Mouse (Mus musculus) retina, adult 2 months (tissue): ENCODE measurements at regions not wholly inside any gene's neighbourhood (a gene's known extent, or its start where the extent isn't known, plus 50 kb on each side); places are given as distances from the start of the nearest gene placed in this dataset.

ENCODE experiments used
- DNase-seq: peaks from one replicate; pipeline ENCODE4 v3.0.0-alpha.2; 2012; ENCODE audit warnings: low read depth, low spot score

GRCm38 (mm10) chr9:46538616-46539015 is 218.8 kb upstream of the 4931429L15Rik start:
- no peak for DNase-seq

- no peak for DNase-seq
These were observed 196.8 kb upstream of the 4931429L15Rik start for GRCm38 (mm10) chr9:46516401-46517130.

GRCm38 (mm10) chr9:46512276-46513051 is 192.7 kb upstream of the 4931429L15Rik start:
- no peak for DNase-seq

GRCm38 (mm10) chr9:46511307-46511706 is 191.5 kb upstream of the 4931429L15Rik start:
- no peak for DNase-seq

- DNase-seq: no peak
These were observed 190.1 kb upstream of the 4931429L15Rik start for GRCm38 (mm10) chr9:46509896-46510295.

- no peak for DNase-seq
These were observed 189.7 kb upstream of the 4931429L15Rik start for GRCm38 (mm10) chr9:46509458-46509857.

GRCm38 (mm10) chr9:46507036-46507435 is 187.2 kb upstream of the 4931429L15Rik start:
- DNase-seq: no peak

GRCm38 (mm10) chr9:46504536-46504935 is 184.8 kb upstream of the 4931429L15Rik start:
- DNase-seq: no peak

GRCm38 (mm10) chr9:46504133-46504416 is 184.3 kb upstream of the 4931429L15Rik start:
- DNase-seq: no peak

- no peak for DNase-seq
These were observed 183.7 kb upstream of the 4931429L15Rik start for GRCm38 (mm10) chr9:46503321-46504132.

- no peak for DNase-seq
These were observed 179.6 kb upstream of the 4931429L15Rik start for GRCm38 (mm10) chr9:46499426-46499825.

GRCm38 (mm10) chr9:46498861-46499260 is 179.1 kb upstream of the 4931429L15Rik start:
- no peak for DNase-seq

- DNase-seq: no peak
These were observed 175.5 kb upstream of the 4931429L15Rik start for GRCm38 (mm10) chr9:46495276-46495675.

- DNase-seq: no peak
These were observed 163.2 kb upstream of the 4931429L15Rik start for GRCm38 (mm10) chr9:46482859-46483443.

- no peak for DNase-seq
These were observed 162.5 kb upstream of the 4931429L15Rik start for GRCm38 (mm10) chr9:46482034-46482858.

- no peak for DNase-seq
These were observed 161.7 kb upstream of the 4931429L15Rik start for GRCm38 (mm10) chr9:46481491-46481890.

- no peak for DNase-seq
These were observed 160.4 kb upstream of the 4931429L15Rik start for GRCm38 (mm10) chr9:46480080-46480690.

- DNase-seq: no peak
These were observed 158.8 kb upstream of the 4931429L15Rik start for GRCm38 (mm10) chr9:46478611-46479010.

GRCm38 (mm10) chr9:46476516-46476915 is 156.7 kb upstream of the 4931429L15Rik start:
- DNase-seq: no peak

- DNase-seq: no peak
These were observed 153.9 kb upstream of the 4931429L15Rik start for GRCm38 (mm10) chr9:46473681-46474080.

- DNase-seq: no peak
These were observed 149.7 kb upstream of the 4931429L15Rik start for GRCm38 (mm10) chr9:46469521-46469920.
